In the genomic region with DNA sequence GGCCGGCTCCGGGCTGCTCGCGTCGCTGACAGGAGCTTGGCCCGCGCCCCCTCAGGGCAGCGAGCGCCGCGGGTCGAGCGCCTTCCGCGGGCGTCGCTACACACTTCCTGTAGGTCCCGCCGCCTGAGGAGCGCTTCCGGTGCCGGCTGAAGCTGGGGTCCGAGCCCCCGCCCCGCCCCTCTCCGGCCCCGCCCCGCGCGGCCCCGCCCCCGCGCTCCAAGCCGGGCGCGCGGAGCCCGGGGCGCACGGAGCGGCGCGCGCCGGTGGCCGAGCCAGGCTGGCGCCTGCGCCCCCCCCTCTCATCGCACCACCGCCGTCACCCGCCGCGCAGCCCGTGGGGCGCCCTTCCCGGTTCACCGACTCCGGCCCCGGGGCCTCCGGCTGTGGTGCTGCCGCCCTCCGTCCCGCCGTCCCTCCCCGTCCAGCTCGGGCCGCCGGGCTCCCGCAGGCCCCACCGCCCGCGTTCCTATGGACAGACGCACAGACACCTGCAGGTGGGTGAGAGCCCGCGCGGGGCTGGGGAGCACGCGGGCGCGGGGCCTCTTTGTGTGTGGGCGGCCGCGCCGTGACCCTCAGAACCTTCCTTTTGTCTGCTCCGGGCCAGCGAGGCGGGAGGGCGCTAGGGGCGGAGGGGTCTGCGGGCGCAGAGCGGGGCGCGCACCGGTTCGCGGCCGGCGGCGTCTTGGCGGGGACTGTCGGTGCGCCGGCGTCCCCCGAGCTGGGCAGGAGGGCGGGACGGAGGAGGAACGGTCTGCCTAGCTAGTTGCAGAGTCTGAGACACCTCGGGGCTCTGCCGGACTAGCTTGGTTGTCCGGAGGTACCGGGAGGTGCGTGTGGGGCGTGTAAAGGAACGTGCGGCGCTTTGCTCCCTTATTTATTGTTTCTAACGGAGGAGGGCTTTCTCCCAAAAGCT, we compare ENCODE assay signal across 1 mouse cellular context.
A peak's percentile ranks its signal among the peaks of the same experiment; 100 is the strongest.
TF ChIP-seq lines count a peak whose summit lies in the region.

A gene (plus strand): TSS at position 214 of the 913 bp plus-strand sequence.

TF ChIP-seq in CH12.LX, 34 proteins besides CTCF, POLR2A, EP300 and RAD21 (continued from another document):
- TF ChIP-seq RCOR1 (conservative IDR thresholded peaks at IDR 0.05; ENCODE audit: low read depth, low read length) (no peak), MEF2A (IDR thresholded peaks at IDR 0.05; ENCODE audit: borderline replicate concordance, low read depth, low read length) (no peak), BHLHE40 (IDR thresholded peaks at IDR 0.05; ENCODE audit: low read depth, low read length) (peak; percentile 63), SMC3 (IDR thresholded peaks at IDR 0.05; ENCODE audit: low read depth, low read length) (no peak), MXI1 (IDR thresholded peaks at IDR 0.05; ENCODE audit: low read depth, low read length) (peak; percentile 80; the same call in 1 of the 2 replicates), NRF1 (IDR thresholded peaks at IDR 0.05; ENCODE audit: low read depth, low read length) (peak; percentile 58), KAT2A (IDR thresholded peaks at IDR 0.05; ENCODE audit: insufficient replicate concordance, low read length) (no peak), ZNF384 (IDR thresholded peaks at IDR 0.05; ENCODE audit: low read depth, low read length) (no peak), JUN (IDR thresholded peaks at IDR 0.05; ENCODE audit: insufficient read depth, low read depth, low read length) (no peak), USF1 (IDR thresholded peaks at IDR 0.05; ENCODE audit: low read depth, low read length) (no peak), IRF4 (IDR thresholded peaks at IDR 0.05; ENCODE audit: low read depth, low read length) (no peak), PAX5 (IDR thresholded peaks at IDR 0.05; ENCODE audit: low read length) (no peak), ELF1 (IDR thresholded peaks at IDR 0.05; ENCODE audit: low read depth, low read length) (peak; percentile 78), CHD1 (IDR thresholded peaks at IDR 0.05; ENCODE audit: low read depth, low read length) (no peak), MAZ (IDR thresholded peaks at IDR 0.05; ENCODE audit: low read depth, low read length) (no peak)
TF ChIP-seq in CH12.LX: peak in this region for 11.
